Mouse (Mus musculus): Measurements from ENCODE around the gene Olfr1079.

- TF ChIP-seq GATA1 (IDR thresholded peaks at IDR 0.05; ENCODE audit: borderline replicate concordance, low read length) (no peak), FLI1 (IDR thresholded peaks at IDR 0.05; ENCODE audit: low read length) (no peak)
Measured at GRCm38 (mm10) chr2:86487286-86487685, 55.0 kb downstream of the Olfr1079 start, which contains the start of gene Olfr228.
